Mouse (Mus musculus) forelimb bud, embryonic 11.5 days (tissue): ENCODE measurements around the gene Blm.

Experiments
- DNase-seq: peaks from one replicate; pipeline ENCODE4 v3.0.0-alpha.2; 2012; ENCODE audit warnings: low read depth, low spot score

Gene Blm

GRCm38 (mm10) chr7:80461891-80462290, 73.0 kb downstream of the Blm start:
- no peak for DNase-seq

GRCm38 (mm10) chr7:80460892-80461291, 74.0 kb downstream of the Blm start:
- DNase-seq, result no peak

- no peak for DNase-seq
Measured at GRCm38 (mm10) chr7:80460199-80460598, 74.7 kb downstream of the Blm start.

GRCm38 (mm10) chr7:80457831-80458343, 77.0 kb downstream of the Blm start:
- no peak for DNase-seq

- no peak for DNase-seq
Measured at GRCm38 (mm10) chr7:80457241-80457640, 77.7 kb downstream of the Blm start.

GRCm38 (mm10) chr7:80456327-80456726, 78.6 kb downstream of the Blm start:
- DNase-seq, result no peak

GRCm38 (mm10) chr7:80455505-80456160, 79.3 kb downstream of the Blm start:
- DNase-seq, result no peak

- no peak for DNase-seq
Measured at GRCm38 (mm10) chr7:80454786-80455185, 80.1 kb downstream of the Blm start.

GRCm38 (mm10) chr7:80453997-80454396, 80.9 kb downstream of the Blm start:
- DNase-seq, result no peak

GRCm38 (mm10) chr7:80453121-80453520, 81.8 kb downstream of the Blm start:
- DNase-seq, result no peak

- no peak for DNase-seq
Measured at GRCm38 (mm10) chr7:80452241-80452640, 82.7 kb downstream of the Blm start.

- DNase-seq, result no peak
Measured at GRCm38 (mm10) chr7:80451550-80452232, 83.2 kb downstream of the Blm start.

- no peak for DNase-seq
Measured at GRCm38 (mm10) chr7:80450354-80450753, 84.6 kb downstream of the Blm start.

GRCm38 (mm10) chr7:80449620-80450091, 85.3 kb downstream of the Blm start:
- no peak for DNase-seq

- no peak for DNase-seq
Measured at GRCm38 (mm10) chr7:80447336-80447735, 87.6 kb downstream of the Blm start.

- DNase-seq, result no peak
Measured at GRCm38 (mm10) chr7:80446221-80446878, 88.6 kb downstream of the Blm start.

GRCm38 (mm10) chr7:80445492-80445891, 89.4 kb downstream of the Blm start:
- DNase-seq, result peak; percentile 86

- no peak for DNase-seq
Measured at GRCm38 (mm10) chr7:80444401-80445249, 90.3 kb downstream of the Blm start.

GRCm38 (mm10) chr7:80443124-80443523, 91.8 kb downstream of the Blm start:
- DNase-seq, result no peak

GRCm38 (mm10) chr7:80441986-80442904, 92.7 kb downstream of the Blm start:
- peak; percentile 32 for DNase-seq
